Mouse (Mus musculus) kidney, postnatal 10 days (tissue): Measurements from ENCODE around the gene Bysl.

Source experiments
- DNase-seq: peaks from one replicate; pipeline ENCODE4 v3.0.0; 2021; ENCODE audit warnings: mixed read lengths

Gene Bysl

GRCm38 (mm10) chr17:47593215-47593853, 18.0 kb downstream of the Bysl start:
- peak; percentile 99 for DNase-seq

- no peak for DNase-seq
These were observed 20.2 kb downstream of the Bysl start for GRCm38 (mm10) chr17:47591073-47591472.

GRCm38 (mm10) chr17:47588517-47588916, 22.8 kb downstream of the Bysl start:
- no peak for DNase-seq

- DNase-seq = no peak
These were observed 30.3 kb downstream of the Bysl start for GRCm38 (mm10) chr17:47580962-47581361.

GRCm38 (mm10) chr17:47578655-47579054, 32.6 kb downstream of the Bysl start:
- DNase-seq = no peak

- DNase-seq = no peak
These were observed 36.5 kb downstream of the Bysl start for GRCm38 (mm10) chr17:47574830-47575229.

- no peak for DNase-seq
These were observed 37.3 kb downstream of the Bysl start for GRCm38 (mm10) chr17:47574028-47574427.

GRCm38 (mm10) chr17:47572436-47572835, 38.9 kb downstream of the Bysl start:
- no peak for DNase-seq

GRCm38 (mm10) chr17:47571621-47572020, 39.7 kb downstream of the Bysl start:
- DNase-seq = no peak

- no peak for DNase-seq
These were observed 42.3 kb downstream of the Bysl start for GRCm38 (mm10) chr17:47568951-47569527.

- DNase-seq = no peak
These were observed 42.9 kb downstream of the Bysl start for GRCm38 (mm10) chr17:47568389-47568788.

GRCm38 (mm10) chr17:47567271-47567670, 44.0 kb downstream of the Bysl start:
- peak; percentile 72 for DNase-seq

- no peak for DNase-seq
These were observed 45.2 kb downstream of the Bysl start for GRCm38 (mm10) chr17:47566133-47566532.

- DNase-seq = no peak
These were observed 46.7 kb downstream of the Bysl start for GRCm38 (mm10) chr17:47564612-47565011.

GRCm38 (mm10) chr17:47562875-47563274, 48.4 kb downstream of the Bysl start:
- no peak for DNase-seq

GRCm38 (mm10) chr17:47559726-47560125, 51.6 kb downstream of the Bysl start:
- DNase-seq = peak; percentile 56

GRCm38 (mm10) chr17:47557179-47557578, 54.1 kb downstream of the Bysl start:
- no peak for DNase-seq

- DNase-seq = no peak
These were observed 56.7 kb downstream of the Bysl start for GRCm38 (mm10) chr17:47554621-47555020.

- no peak for DNase-seq
These were observed 58.3 kb downstream of the Bysl start for GRCm38 (mm10) chr17:47552994-47553393.

- peak; percentile 24 for DNase-seq
These were observed 60.2 kb downstream of the Bysl start for GRCm38 (mm10) chr17:47551049-47551448.
